Mouse (Mus musculus) brown adipose tissue, adult 24 weeks (tissue): ENCODE measurements around the gene Pdzd3. TPM values are rescaled to one million over a fixed set of nuclear protein-coding genes. Genes with fewer than 3 reads are reported as not detected.

Experiments
- H3K27ac ChIP-seq: fragments of 200-500 bp; replicated peaks from 2 replicates; pipeline ENCODE4 v1.5.1; 2012; ENCODE audit warnings: low read depth, mild to moderate bottlenecking, low read length
- H3K4me1 ChIP-seq: fragments of 200-500 bp; 2 replicates; pipeline ENCODE4 v1.6.1; 2012; ENCODE audit warnings: low read length, mixed read lengths; ENCODE audit not compliant: control insufficient read depth, insufficient read depth, insufficient read length
- H3K4me3 ChIP-seq: fragments of 200-500 bp; 2 replicates; pipeline ENCODE4 v1.5.1; 2012; ENCODE audit warnings: low read depth, mild to moderate bottlenecking, low read length, moderate library complexity; ENCODE audit not compliant: insufficient read depth
- polyA plus RNA-seq: library from polyadenylated mRNA; stranded (reverse); fragments of >200 nt; gene quantifications from 2 replicates; pipeline ENCODE4 v1.2.4, GENCODE M21; 2012; ENCODE audit not compliant: missing spikeins, insufficient read depth, insufficient read length

The Pdzd3 gene
- polyA plus RNA-seq, 1 experiment: not detected

DNA sequence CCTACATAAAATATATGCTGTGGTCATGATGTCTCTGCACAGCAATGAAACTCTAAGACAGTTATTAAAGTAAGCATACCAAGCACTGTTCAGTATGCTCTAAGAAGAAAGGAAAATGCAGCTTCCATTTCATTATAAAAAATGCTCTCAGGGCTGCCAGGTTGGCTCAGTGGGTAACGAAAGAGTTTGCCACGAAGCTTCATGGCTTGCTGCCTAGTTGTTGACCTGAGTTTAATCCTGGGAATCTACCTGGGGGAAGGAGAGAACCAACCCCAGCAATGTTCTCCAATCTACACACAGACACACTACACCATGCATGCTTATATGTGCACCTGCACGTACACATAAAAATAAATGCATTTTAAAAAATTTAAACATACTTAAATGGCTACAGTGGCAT is 52.1 kb downstream of the Pdzd3 start:
- no peak overlapping the region for H3K27ac ChIP-seq

More for the DNA sequence above, 52.1 kb downstream of the Pdzd3 start:
- no peaks in the 10 kb centered on the region for H3K4me1 ChIP-seq
- H3K4me3 ChIP-seq: no peak overlapping the region

Other genes with a start within 250 kb of the Pdzd3 start
- gene Thy1, start 208.1 kb downstream of the Pdzd3 start, polyA plus RNA-seq: 13.4 and 13.9 TPM in 2 replicates
- gene Usp2, start 184.4 kb downstream of the Pdzd3 start, polyA plus RNA-seq: 7.2 and 11.1 TPM in 2 replicates
- gene Mfrp, start 149.7 kb downstream of the Pdzd3 start, polyA plus RNA-seq: not detected in 2 replicates
- 3.6 and 3.7 TPM in 2 replicates for gene C1qtnf5, start 144.2 kb downstream of the Pdzd3 start, polyA plus RNA-seq
- not detected in 2 replicates for gene Gm49380, start 138.0 kb downstream of the Pdzd3 start, polyA plus RNA-seq
- 8.7 and 10.4 TPM in 2 replicates for gene Rnf26, start 138.0 kb downstream of the Pdzd3 start, polyA plus RNA-seq
- 27.8 and 28.1 TPM in 2 replicates for gene Mcam, start 117.0 kb downstream of the Pdzd3 start, polyA plus RNA-seq
- 10.8 and 11.6 TPM in 2 replicates for gene Cbl, start 17.4 kb downstream of the Pdzd3 start, polyA plus RNA-seq
- not detected in 2 replicates for gene Ccdc153, start 10.8 kb downstream of the Pdzd3 start, polyA plus RNA-seq
- 8.7 and 8.8 TPM in 2 replicates for gene Nlrx1, start 17.1 kb upstream of the Pdzd3 start, polyA plus RNA-seq
- gene Abcg4, start 37.1 kb upstream of the Pdzd3 start, polyA plus RNA-seq: 0.36 TPM in 1 of 2 replicates, not detected in the other
- gene Hinfp, start 54.2 kb upstream of the Pdzd3 start, polyA plus RNA-seq: 4.7 and 5.1 TPM in 2 replicates
- gene C2cd2l, start 68.8 kb upstream of the Pdzd3 start, polyA plus RNA-seq: 9.7 and 11.8 TPM in 2 replicates
- gene Dpagt1, start 74.5 kb upstream of the Pdzd3 start, polyA plus RNA-seq: 14.6 and 17.9 TPM in 2 replicates
- 2.9 and 4.8 TPM in 2 replicates for gene H2afx, start 83.2 kb upstream of the Pdzd3 start, polyA plus RNA-seq
- gene Hmbs, start 92.8 kb upstream of the Pdzd3 start, polyA plus RNA-seq: 58.0 and 61.8 TPM in 2 replicates
- 19.2 and 25.3 TPM in 2 replicates for gene Vps11, start 110.2 kb upstream of the Pdzd3 start, polyA plus RNA-seq
- gene Hyou1, start 128.0 kb upstream of the Pdzd3 start, polyA plus RNA-seq: 30.8 and 42.2 TPM in 2 replicates
- 19.2 and 21.2 TPM in 2 replicates for gene Slc37a4, start 145.4 kb upstream of the Pdzd3 start, polyA plus RNA-seq
- 1,821 and 1,946 TPM in 2 replicates for gene Rps25, start 155.7 kb upstream of the Pdzd3 start, polyA plus RNA-seq
- gene Trappc4, start 156.1 kb upstream of the Pdzd3 start, polyA plus RNA-seq: 112 and 145 TPM in 2 replicates
- gene Ccdc84, start 167.1 kb upstream of the Pdzd3 start, polyA plus RNA-seq: 7.3 and 11.1 TPM in 2 replicates
- not detected in 2 replicates for gene Foxr1, start 189.7 kb upstream of the Pdzd3 start, polyA plus RNA-seq
- gene Upk2, start 203.5 kb upstream of the Pdzd3 start, polyA plus RNA-seq: not detected in 2 replicates
- gene Bcl9l, start 231.4 kb upstream of the Pdzd3 start, polyA plus RNA-seq: 19.2 and 24.4 TPM in 2 replicates